Comparison of ENCODE assay signal across 24 mouse cellular contexts in the genomic region with DNA sequence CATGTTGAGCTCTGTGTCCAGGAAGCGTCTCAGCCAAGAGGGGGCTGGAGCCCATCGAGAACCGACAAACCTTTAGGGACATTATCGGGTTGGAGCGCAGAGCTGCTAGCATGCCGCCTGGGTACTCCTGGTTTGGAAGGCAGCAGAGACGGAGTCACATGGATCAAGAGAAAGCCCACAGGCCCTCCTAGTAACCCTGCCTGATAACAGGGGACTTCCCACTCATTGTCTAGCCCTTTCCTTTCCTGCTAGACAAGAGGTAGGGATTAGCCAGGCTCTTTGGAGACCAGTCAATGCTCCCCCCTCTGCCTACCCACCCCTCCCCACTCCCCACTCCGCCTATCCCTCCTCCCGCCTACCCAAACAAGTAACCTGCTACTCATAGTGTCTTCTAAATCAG.
DNase-seq lines count a peak whose midpoint lies in the region; ATAC-seq and TF ChIP-seq lines count a peak whose summit lies in the region.
"Had no signal": no experiment of that assay in that cellular context is flagged by ENCODE, and none has a peak within 500 bp of the region (broad histone marks: within the 10 kb centered on the region; RNA-seq: fewer than 3 reads in every experiment).

No protein-coding gene starts in this region.

- H3K4me2 ChIP-seq in forebrain, embryonic 12.5 days = no peak overlapping the region
- H3K4me2 ChIP-seq in heart, embryonic 15.5 days = no peak overlapping the region
- no peak overlapping the region for H3K4me2 ChIP-seq in midbrain, embryonic 11.5 days
- H3K4me2 ChIP-seq in midbrain, embryonic 15.5 days = no peak overlapping the region
- H3K4me2 ChIP-seq: forebrain, embryonic 15.5 days; hindbrain, embryonic 13.5 days; limb, embryonic 13.5 days; liver, embryonic 11.5 days; stomach, embryonic 15.5 days had no signal

- H3K27ac ChIP-seq in forebrain, embryonic 10.5 days = peak overlapping the region; percentile 68
- no peak overlapping the region for H3K27ac ChIP-seq in forebrain, embryonic 12.5 days
- H3K27ac ChIP-seq in heart, embryonic 15.5 days = no peak overlapping the region
- no peak overlapping the region for H3K27ac ChIP-seq in heart, adult 2 months
- no peak overlapping the region for H3K27ac ChIP-seq in midbrain, embryonic 11.5 days (ENCODE audit: low read depth, low read length)
- no peak overlapping the region for H3K27ac ChIP-seq in midbrain, embryonic 15.5 days
- H3K27ac ChIP-seq in ES-E14 (ENCODE audit: insufficient read depth, low read depth, low read length, poor library complexity, severe bottlenecking) = peak overlapping the region; percentile 40; the same call in 1 of the 2 replicates
- H3K27ac ChIP-seq: forebrain, embryonic 15.5 days; hindbrain, embryonic 13.5 days; kidney, postnatal 0 days; limb, embryonic 13.5 days; stomach, embryonic 15.5 days had no signal

- no peaks in the 10 kb centered on the region for H3K79me2 ChIP-seq in heart, adult 2 months (replicated peaks; ENCODE audit: control insufficient read depth, insufficient read depth, low read length)

- H3K36me3 ChIP-seq in forebrain, embryonic 10.5 days (replicated peaks) = no peaks in the 10 kb centered on the region
- no peaks in the 10 kb centered on the region for H3K36me3 ChIP-seq in forebrain, embryonic 12.5 days (replicated peaks)
- H3K36me3 ChIP-seq in heart, embryonic 15.5 days = no peaks in the 10 kb centered on the region
- no peaks in the 10 kb centered on the region for H3K36me3 ChIP-seq in heart, adult 2 months (ENCODE audit: control insufficient read depth, insufficient read depth, low read length)
- H3K36me3 ChIP-seq in midbrain, embryonic 11.5 days (ENCODE audit: control insufficient read depth, insufficient read depth, low read length) = no peaks in the 10 kb centered on the region
- H3K36me3 ChIP-seq in midbrain, embryonic 15.5 days (replicated peaks) = no peaks in the 10 kb centered on the region
- H3K36me3 ChIP-seq in ES-E14 (ENCODE audit: control insufficient read depth, insufficient read depth, low read length, poor library complexity, severe bottlenecking) = no peaks in the 10 kb centered on the region
- H3K36me3 ChIP-seq: forebrain, embryonic 15.5 days; hindbrain, embryonic 13.5 days; limb, embryonic 13.5 days; stomach, embryonic 15.5 days had no signal

- ATAC-seq in forebrain, embryonic 12.5 days (ENCODE audit: low FRiP score) = no peak
- ATAC-seq in heart, embryonic 15.5 days (replicated peaks; ENCODE audit: insufficient number of reproducible peaks, insufficient read depth, low FRiP score, low read depth) = peak; percentile 30; the same call in 1 of the 2 replicates
- peak; percentile 52; the same call in 1 of the 2 replicates for ATAC-seq in midbrain, embryonic 11.5 days (ENCODE audit: low FRiP score)
- ATAC-seq in midbrain, embryonic 15.5 days (replicated peaks) = no peak
- ATAC-seq: forebrain, embryonic 15.5 days; intestine, embryonic 16.5 days had no signal

- no peak for TF ChIP-seq EP300 in heart, adult 2 months (IDR thresholded peaks at IDR 0.05; ENCODE audit: insufficient read depth, low read depth, low read length)

- 0 out of 2 replicates have a peak, but pooled peaks cover 8% of the 10 kb centered on the region for H3K27me3 ChIP-seq in forebrain, embryonic 10.5 days (ENCODE audit: poor library complexity, severe bottlenecking)
- no peaks in the 10 kb centered on the region for H3K27me3 ChIP-seq in forebrain, embryonic 12.5 days
- H3K27me3 ChIP-seq in heart, embryonic 15.5 days = no peaks in the 10 kb centered on the region
- H3K27me3 ChIP-seq in heart, adult 2 months (ENCODE audit: control insufficient read depth, insufficient read depth, low read length) = no peaks in the 10 kb centered on the region
- peaks cover 2% of the 10 kb centered on the region; the same call in 1 of the 2 replicates for H3K27me3 ChIP-seq in midbrain, embryonic 11.5 days (ENCODE audit: control insufficient read depth, insufficient read depth, low read length)
- H3K27me3 ChIP-seq in midbrain, embryonic 15.5 days (replicated peaks) = no peaks in the 10 kb centered on the region
- H3K27me3 ChIP-seq: forebrain, embryonic 15.5 days; hindbrain, embryonic 13.5 days; limb, embryonic 13.5 days; stomach, embryonic 15.5 days had no signal

- H3K9me3 ChIP-seq in forebrain, embryonic 10.5 days = no peaks in the 10 kb centered on the region
- no peaks in the 10 kb centered on the region for H3K9me3 ChIP-seq in forebrain, embryonic 12.5 days
- no peaks in the 10 kb centered on the region for H3K9me3 ChIP-seq in heart, embryonic 15.5 days (replicated peaks)
- H3K9me3 ChIP-seq in midbrain, embryonic 11.5 days (ENCODE audit: control insufficient read depth, low read length) = no peaks in the 10 kb centered on the region
- H3K9me3 ChIP-seq in midbrain, embryonic 15.5 days = no peaks in the 10 kb centered on the region
- no peaks in the 10 kb centered on the region for H3K9me3 ChIP-seq in ES-E14 (ENCODE audit: control insufficient read depth, insufficient read depth, low read depth, low read length)
- H3K9me3 ChIP-seq: forebrain, embryonic 15.5 days; hindbrain, embryonic 13.5 days; limb, embryonic 13.5 days; stomach, embryonic 15.5 days had no signal

- in situ Hi-C loops in ES-E14 (cut with MboI; ENCODE audit: low sequenced_read_pairs in 2 of 2, unreplicated experiment in 2 of 2) = no loop called here

- TF ChIP-seq POLR2A in heart, adult 2 months (IDR thresholded peaks at IDR 0.05; ENCODE audit: insufficient read depth, low read depth, low read length) = no peak

- no peak overlapping the region for H3K4me3 ChIP-seq in forebrain, embryonic 10.5 days
- no peak overlapping the region for H3K4me3 ChIP-seq in forebrain, embryonic 12.5 days (replicated peaks)
- H3K4me3 ChIP-seq in heart, embryonic 15.5 days = no peak overlapping the region
- no peak overlapping the region for H3K4me3 ChIP-seq in heart, adult 2 months
- H3K4me3 ChIP-seq in midbrain, embryonic 11.5 days (ENCODE audit: low read depth, low read length) = no peak overlapping the region
- no peak overlapping the region for H3K4me3 ChIP-seq in midbrain, embryonic 15.5 days
- H3K4me3 ChIP-seq in ES-E14 (ENCODE audit: insufficient read depth in 1 of 2, low read depth in 1 of 2, low read length in 2 of 2, poor library complexity in 1 of 2, severe bottlenecking in 1 of 2) = peak overlapping the region in 1 of 2 experiments; percentile 20; a peak in 1 of 4 replicates
- H3K4me3 ChIP-seq: forebrain, embryonic 15.5 days; hindbrain, embryonic 13.5 days; limb, embryonic 13.5 days; stomach, embryonic 15.5 days had no signal

- H3K4me1 ChIP-seq in forebrain, embryonic 10.5 days = peaks cover 55% of the 10 kb centered on the region
- H3K4me1 ChIP-seq in forebrain, embryonic 12.5 days = peaks cover 8% of the 10 kb centered on the region
- peaks cover 13% of the 10 kb centered on the region for H3K4me1 ChIP-seq in heart, embryonic 15.5 days (replicated peaks)
- H3K4me1 ChIP-seq in heart, adult 2 months (ENCODE audit: control insufficient read depth, insufficient read depth, low read length) = no peaks in the 10 kb centered on the region
- peaks cover 6% of the 10 kb centered on the region; the same call in 1 of the 2 replicates for H3K4me1 ChIP-seq in midbrain, embryonic 11.5 days (ENCODE audit: control insufficient read depth, insufficient read depth, low read length)
- no peaks in the 10 kb centered on the region for H3K4me1 ChIP-seq in midbrain, embryonic 15.5 days
- H3K4me1 ChIP-seq in ES-E14 (ENCODE audit: control insufficient read depth in 2 of 2, insufficient read depth in 2 of 2, low read length in 2 of 2, poor library complexity in 1 of 2) = peaks cover 3 to 30% of the 10 kb centered on the region in 2 experiments; a peak in 3 of 4 replicates
- H3K4me1 ChIP-seq: forebrain, embryonic 15.5 days; hindbrain, embryonic 13.5 days had no signal

- H3K9ac ChIP-seq in forebrain, embryonic 12.5 days = no peak overlapping the region
- H3K9ac ChIP-seq in heart, embryonic 15.5 days = no peak overlapping the region
- H3K9ac ChIP-seq in heart, adult 2 months (ENCODE audit: low read depth, low read length) = no peak overlapping the region
- H3K9ac ChIP-seq in midbrain, embryonic 11.5 days (ENCODE audit: low read length) = no peak overlapping the region
- H3K9ac ChIP-seq in midbrain, embryonic 15.5 days = no peak overlapping the region
- H3K9ac ChIP-seq in ES-E14 (ENCODE audit: insufficient read depth, low read depth, low read length, poor library complexity, severe bottlenecking) = peak overlapping the region; percentile 14; the same call in 1 of the 2 replicates
- H3K9ac ChIP-seq: forebrain, embryonic 15.5 days; hindbrain, embryonic 13.5 days; limb, embryonic 13.5 days; stomach, embryonic 15.5 days had no signal

- 38% methylated on average over 9 of the region's 9 CpGs for WGBS in forebrain, embryonic 10.5 days
- 33% methylated on average over 9 of the region's 9 CpGs for WGBS in forebrain, embryonic 12.5 days
- 40% methylated on average over 9 of the region's 9 CpGs for WGBS in heart, embryonic 15.5 days
- WGBS in heart, adult 2 months = 51% methylated on average over 9 of the region's 9 CpGs
- WGBS in midbrain, embryonic 11.5 days = 36% methylated on average over 9 of the region's 9 CpGs
- WGBS in midbrain, embryonic 15.5 days = 24% methylated on average over 9 of the region's 9 CpGs

- no peak for DNase-seq in forebrain, embryonic 10.5 days (ENCODE audit: extremely low spot score, low spot score)
- DNase-seq in heart, adult 2 months = no peak
- peak; percentile 89 for DNase-seq in midbrain, embryonic 11.5 days (ENCODE audit: low spot score, missing footprints)
- DNase-seq in ES-E14 (ENCODE audit: low read depth, low spot score) = no peak
- no peak for DNase-seq in T-cell, adult 2 months (ENCODE audit: low spot score)
- DNase-seq: adrenal gland, adult 8-10 months; cerebellum, adult 8-10 months; cerebellum, postnatal 25 days; gastrocnemius, postnatal 36 days; kidney, adult 8-10 months; kidney, postnatal 4 days; lung, postnatal 36 days; right cerebral cortex, postnatal 25 days; thymus, postnatal 14 days had no signal

- intact Hi-C loops in heart, adult 2 months (cut with DNase I) = no loop called here

- no peak for TF ChIP-seq CTCF in heart, adult 2 months (IDR thresholded peaks at IDR 0.05)

TF ChIP-seq in ES-E14, 5 proteins besides CTCF, POLR2A, EP300 and RAD21:
- no peak for TF ChIP-seq ZC3H11A (IDR thresholded peaks at IDR 0.05; ENCODE audit: borderline replicate concordance, low read depth, low read length)
- TF ChIP-seq HCFC1 (IDR thresholded peaks at IDR 0.05; ENCODE audit: borderline replicate concordance, insufficient read depth, low read length) = no peak
- TF ChIP-seq ZNF384 (IDR thresholded peaks at IDR 0.05; ENCODE audit: low read depth, low read length) = no peak
- no peak for TF ChIP-seq CHD2 (IDR thresholded peaks at IDR 0.05; ENCODE audit: low read depth, low read length)
- no peak for TF ChIP-seq MAFK (IDR thresholded peaks at IDR 0.05; ENCODE audit: insufficient read depth, low read depth, low read length)

Comparison
In these comparisons a context has a peak if more than half of its experiments do, and no peak if none do; other contexts are left out.
1. H3K27ac ChIP-seq: peak in forebrain, embryonic 10.5 days (single experiment) and ES-E14 (single experiment); none in forebrain, embryonic 12.5 days (single experiment), heart, embryonic 15.5 days (single experiment), heart, adult 2 months (single experiment), midbrain, embryonic 11.5 days (single experiment) and midbrain, embryonic 15.5 days (single experiment).
2. ATAC-seq: peak in heart, embryonic 15.5 days (single experiment) and midbrain, embryonic 11.5 days (single experiment); none in forebrain, embryonic 12.5 days (single experiment) and midbrain, embryonic 15.5 days (single experiment).